Mouse (Mus musculus) lung, embryonic 14.5 days (tissue): ENCODE results near the gene Agr3. TPM values are rescaled to one million over a fixed set of nuclear protein-coding genes. Genes with fewer than 3 reads are reported as not detected.

Source experiments
- ATAC-seq: fragments of 200-750 bp; cut with Nextera tagmentation; 2 replicates; pipeline ENCODE4 v1.8.0; 2017; ENCODE audit warnings: mild to moderate bottlenecking, moderate TSS enrichment, moderate library complexity; ENCODE audit not compliant: insufficient read depth
- DNase-seq: peaks from one replicate; pipeline ENCODE4 v3.0.0-alpha.2; 2015
- H3K27ac ChIP-seq: fragments of 300-500 bp; sonication (generic); 2 replicates; pipeline ENCODE4 v1.5.1; 2014; ENCODE audit warnings: low read depth, mild to moderate bottlenecking, moderate library complexity
- H3K27me3 ChIP-seq: fragments of 300-500 bp; sonication (generic); 2 replicates; pipeline ENCODE4 v1.6.1; 2014; ENCODE audit warnings: low read length, control low read depth; ENCODE audit not compliant: insufficient read depth
- H3K36me3 ChIP-seq: fragments of 300-500 bp; sonication (generic); 2 replicates; pipeline ENCODE4 v1.6.1; 2014; ENCODE audit warnings: control low read depth; ENCODE audit not compliant: insufficient read depth
- H3K4me1 ChIP-seq: fragments of 300-500 bp; sonication (generic); 2 replicates; pipeline ENCODE4 v1.6.1; 2014; ENCODE audit warnings: antibody characterized with exemption, control low read depth; ENCODE audit not compliant: insufficient read depth
- H3K4me2 ChIP-seq: fragments of 300-500 bp; sonication (generic); 2 replicates; pipeline ENCODE4 v1.6.1; 2014; ENCODE audit warnings: mild to moderate bottlenecking
- H3K4me3 ChIP-seq: fragments of 300-500 bp; sonication (generic); 2 replicates; pipeline ENCODE4 v1.5.1; 2014; ENCODE audit warnings: low read depth, low read length
- H3K9ac ChIP-seq: fragments of 300-500 bp; sonication (generic); 2 replicates; pipeline ENCODE4 v1.6.1; 2014
- H3K9me3 ChIP-seq: fragments of 300-500 bp; sonication (generic); 2 replicates; pipeline ENCODE4 v1.6.1; 2016; ENCODE audit warnings: low read depth, low read length, control low read depth
- CTCF ChIP-seq: IDR thresholded peaks from 2 replicates; pipeline ENCODE4 v1.5.1; 2016; ENCODE audit warnings: antibody characterized with exemption, low read depth
- WGBS: fragments of 180-500 bp; shearing (Covaris S2); extraction: QIAGEN DNeasy Blood & Tissue Kit; methylation state at CpG from one replicate; pipeline ENCODE4 v1.1.7; 2014; 5-methylcytosine and 5-hydroxymethylcytosine counted together
- polyA plus RNA-seq: library from polyadenylated mRNA; unstranded; fragments of >200 nt; fragmentation: Nextera tagmentation; extraction: Ambion mirVana; gene quantifications from 2 replicates; pipeline ENCODE4 v1.2.1, GENCODE M21; 2014

Agr3 gene
- polyA plus RNA-seq = not detected in 2 replicates

DNA sequence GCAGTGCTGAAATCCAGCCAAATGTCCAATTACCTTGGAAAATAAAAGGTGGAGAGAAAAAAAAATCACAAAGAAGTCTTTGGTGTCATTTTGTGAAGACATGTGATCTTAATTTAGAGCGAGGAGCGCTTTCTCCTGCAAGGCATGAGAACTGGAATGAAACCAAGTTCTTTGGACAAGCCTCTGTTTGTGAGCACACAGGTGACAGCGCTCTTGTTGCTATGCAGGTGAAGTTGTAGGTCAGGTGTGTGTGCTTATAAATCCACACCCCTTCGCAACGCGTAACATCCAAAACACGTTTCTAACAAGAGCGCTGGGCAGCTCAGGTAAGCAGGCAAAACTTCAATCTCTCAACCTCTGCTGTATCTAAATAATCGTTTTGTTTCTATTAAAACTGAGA is at the start of gene Agr3:
TSS of gene Agr3 (plus strand) at position 219 of the 400 bp plus-strand sequence.
- Histone ChIP-seq H3K4me3 (no peak within 1 kb of the TSS), H3K9me3 (no peaks in the 10 kb centered on the region), H3K4me2 (no peak within 1 kb of the TSS), H3K27me3 (no peaks in the 10 kb centered on the region), H3K9ac (no peak within 1 kb of the TSS), H3K27ac (no peak within 1 kb of the TSS), H3K4me1 (no peaks in the 10 kb centered on the region), H3K36me3 (no peaks in the 10 kb centered on the region)
- 82% methylated on average over 9 of the region's 9 CpGs for WGBS
- ATAC-seq = no peak
- TF ChIP-seq CTCF = no peak
- DNase-seq = no peak

- DNase-seq = peak; percentile 55
- no peak overlapping the region for H3K27ac ChIP-seq
- no peak for ATAC-seq
- WGBS = 45% methylated on average over 9 of the region's 9 CpGs
- no peak overlapping the region for H3K4me3 ChIP-seq
- no peaks in the 10 kb centered on the region for H3K27me3 ChIP-seq
- H3K36me3 ChIP-seq = no peaks in the 10 kb centered on the region
- H3K4me2 ChIP-seq = peak overlapping the region; percentile 21; the same call in 1 of the 2 replicates
- no peak overlapping the region for H3K9ac ChIP-seq
- no peaks in the 10 kb centered on the region for H3K4me1 ChIP-seq
- TF ChIP-seq CTCF = peak; percentile 57
- no peaks in the 10 kb centered on the region for H3K9me3 ChIP-seq
Measured at GRCm38 (mm10) chr12:35884892-35885558, 40.4 kb upstream of the Agr3 start.

GRCm38 (mm10) chr12:35889383-35889782 is 36.0 kb upstream of the Agr3 start:
- 53% methylated on average over 2 of the region's 2 CpGs for WGBS
- ATAC-seq (no peak), DNase-seq (peak; percentile 9)
- no peak for TF ChIP-seq CTCF
- no peaks in the 10 kb centered on the region for H3K36me3 ChIP-seq
- H3K27me3 ChIP-seq = no peaks in the 10 kb centered on the region
- no peak overlapping the region for H3K9ac ChIP-seq
- no peaks in the 10 kb centered on the region for H3K9me3 ChIP-seq
- H3K4me3 ChIP-seq = no peak overlapping the region
- no peak overlapping the region for H3K27ac ChIP-seq
- H3K4me2 ChIP-seq = no peak overlapping the region
- no peaks in the 10 kb centered on the region for H3K4me1 ChIP-seq

GRCm38 (mm10) chr12:35890756-35891155 is 34.7 kb upstream of the Agr3 start:
- Histone ChIP-seq H3K27me3 (no peaks in the 10 kb centered on the region), H3K36me3 (no peaks in the 10 kb centered on the region), H3K4me3 (no peak overlapping the region), H3K4me1 (no peaks in the 10 kb centered on the region), H3K9ac (no peak overlapping the region), H3K9me3 (no peaks in the 10 kb centered on the region), H3K27ac (no peak overlapping the region), H3K4me2 (no peak overlapping the region)
- ATAC-seq (no peak), DNase-seq (no peak)
- no peak for TF ChIP-seq CTCF
- 81% methylated on average over 2 of the region's 2 CpGs for WGBS

- no peak overlapping the region for H3K4me2 ChIP-seq
- H3K27me3 ChIP-seq = no peaks in the 10 kb centered on the region
- no peak overlapping the region for H3K27ac ChIP-seq
- no peaks in the 10 kb centered on the region for H3K4me1 ChIP-seq
- no peaks in the 10 kb centered on the region for H3K36me3 ChIP-seq
- no peak for TF ChIP-seq CTCF
- DNase-seq (peak; percentile 23), ATAC-seq (no peak)
- H3K9ac ChIP-seq = no peak overlapping the region
- no peaks in the 10 kb centered on the region for H3K9me3 ChIP-seq
- H3K4me3 ChIP-seq = no peak overlapping the region
- WGBS = 35% methylated on average over 6 of the region's 6 CpGs
Measured at GRCm38 (mm10) chr12:35894304-35894900, 31.0 kb upstream of the Agr3 start.

- Histone ChIP-seq H3K9ac (no peak overlapping the region), H3K4me2 (peak overlapping the region; percentile 57), H3K9me3 (no peaks in the 10 kb centered on the region), H3K4me3 (peak overlapping the region; percentile 25), H3K36me3 (no peaks in the 10 kb centered on the region), H3K27ac (no peak overlapping the region), H3K4me1 (no peaks in the 10 kb centered on the region), H3K27me3 (no peaks in the 10 kb centered on the region)
- ATAC-seq = no peak
- peak; percentile 80 for TF ChIP-seq CTCF
- peak; percentile 92 for DNase-seq
- 29% methylated on average over 20 of the region's 20 CpGs for WGBS
Measured at GRCm38 (mm10) chr12:35895875-35896763, 29.3 kb upstream of the Agr3 start.

DNA sequence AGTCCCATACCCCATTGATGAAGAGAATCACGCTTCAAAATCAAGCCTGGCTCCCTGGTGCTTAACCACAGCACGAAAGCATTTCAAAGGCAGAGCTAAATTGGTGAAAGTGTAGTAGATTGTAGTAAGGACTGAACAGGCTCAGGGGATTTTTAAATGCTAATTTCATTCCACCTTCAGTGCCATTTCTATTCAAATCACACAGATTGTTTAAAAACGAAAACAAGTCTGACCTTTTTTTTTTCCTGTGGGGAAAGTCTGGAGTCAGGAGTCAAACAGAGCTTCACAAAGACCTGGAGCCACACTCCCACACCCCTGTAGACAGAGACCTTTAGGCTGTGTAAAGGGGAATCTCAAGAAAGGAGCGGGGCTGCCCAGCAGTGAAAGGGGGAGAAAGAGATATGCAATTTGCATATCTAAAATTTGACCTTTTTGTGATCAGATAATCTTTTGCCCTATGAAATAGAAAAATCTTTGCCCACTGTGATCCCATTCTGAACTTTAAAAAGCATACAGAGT is 28.6 kb upstream of the Agr3 start:
- WGBS = 44% methylated on average over 4 of the region's 4 CpGs

More for the DNA sequence above, 28.6 kb upstream of the Agr3 start:
- DNase-seq (peak; percentile 9), ATAC-seq (no peak)
- H3K4me3 ChIP-seq = 0 out of 2 replicates have a peak overlapping the region, but pooled peaks have one; percentile 25
- H3K4me2 ChIP-seq = peak overlapping the region; percentile 57
- H3K36me3 ChIP-seq = no peaks in the 10 kb centered on the region
- H3K4me1 ChIP-seq = no peaks in the 10 kb centered on the region
- H3K9me3 ChIP-seq = no peaks in the 10 kb centered on the region
- no peaks in the 10 kb centered on the region for H3K27me3 ChIP-seq
- H3K9ac ChIP-seq = no peak overlapping the region
- H3K27ac ChIP-seq = no peak overlapping the region
- TF ChIP-seq CTCF = no peak
